Mouse (Mus musculus): ENCODE measurements around the gene Slc33a1. TPM values are rescaled to one million over a fixed set of nuclear protein-coding genes. Genes with fewer than 3 reads are reported as not detected.
A peak's percentile ranks its signal among the peaks of the same experiment; 100 is the strongest.

The Slc33a1 gene
- polyA plus RNA-seq, 1 experiment: 13.9 TPM

GRCm38 (mm10) chr3:63899309-63899695 lies 65.3 kb downstream of the Slc33a1 start, which contains the start of gene Plch1:
Gene Plch1 (minus strand): TSS chr3:63899472.
- Histone ChIP-seq H3K4me3 (replicated peaks) (peak within 1 kb of the TSS; percentile 92), H3K9me3 (peaks cover 6% of the 10 kb centered on the region), H3K36me3 (replicated peaks; ENCODE audit: low read length) (no peaks in the 10 kb centered on the region)

GRCm38 (mm10) chr3:63898581-63899308 lies 65.8 kb downstream of the Slc33a1 start:
- TF ChIP-seq GATA1 (IDR thresholded peaks at IDR 0.05; ENCODE audit: borderline replicate concordance, low read length): no peak
- no peak for TF ChIP-seq FLI1 (IDR thresholded peaks at IDR 0.05; ENCODE audit: low read length)
- peaks cover 24% of the 10 kb centered on the region for H3K27me3 ChIP-seq (replicated peaks)
- peak overlapping the region; percentile 92 for H3K4me3 ChIP-seq (replicated peaks)
- H3K36me3 ChIP-seq (replicated peaks; ENCODE audit: low read length): no peaks in the 10 kb centered on the region
- H3K4me1 ChIP-seq: peaks cover 23% of the 10 kb centered on the region
- H3K9me3 ChIP-seq: peaks cover 6% of the 10 kb centered on the region

More at GRCm38 (mm10) chr3:63899309-63899695, 65.3 kb downstream of the Slc33a1 start, which contains the start of gene Plch1:
- TF ChIP-seq FLI1 (IDR thresholded peaks at IDR 0.05; ENCODE audit: low read length) (no peak), GATA1 (IDR thresholded peaks at IDR 0.05; ENCODE audit: borderline replicate concordance, low read length) (no peak)
- H3K4me1 ChIP-seq: peaks cover 19% of the 10 kb centered on the region
- peaks cover 22% of the 10 kb centered on the region for H3K27me3 ChIP-seq (replicated peaks)

- Histone ChIP-seq H3K9me3 (no peaks in the 10 kb centered on the region), H3K27me3 (replicated peaks) (peaks cover 24% of the 10 kb centered on the region), H3K4me3 (replicated peaks) (no peak overlapping the region), H3K36me3 (replicated peaks; ENCODE audit: low read length) (no peaks in the 10 kb centered on the region), H3K4me1 (peaks cover 26% of the 10 kb centered on the region)
- TF ChIP-seq GATA1 (IDR thresholded peaks at IDR 0.05; ENCODE audit: borderline replicate concordance, low read length) (no peak), FLI1 (IDR thresholded peaks at IDR 0.05; ENCODE audit: low read length) (no peak)
Observed at GRCm38 (mm10) chr3:63897177-63897576, 67.4 kb downstream of the Slc33a1 start.

- no peak for TF ChIP-seq GATA1 (IDR thresholded peaks at IDR 0.05; ENCODE audit: borderline replicate concordance, low read length)
- TF ChIP-seq FLI1 (IDR thresholded peaks at IDR 0.05; ENCODE audit: low read length): no peak
- H3K9me3 ChIP-seq: no peaks in the 10 kb centered on the region
- no peaks in the 10 kb centered on the region for H3K36me3 ChIP-seq (replicated peaks; ENCODE audit: low read length)
- peaks cover 24% of the 10 kb centered on the region for H3K27me3 ChIP-seq (replicated peaks)
- no peak overlapping the region for H3K4me3 ChIP-seq (replicated peaks)
- H3K4me1 ChIP-seq: peaks cover 26% of the 10 kb centered on the region
Observed at GRCm38 (mm10) chr3:63896303-63896702, 68.3 kb downstream of the Slc33a1 start.

- TF ChIP-seq FLI1 (IDR thresholded peaks at IDR 0.05; ENCODE audit: low read length) (no peak), GATA1 (IDR thresholded peaks at IDR 0.05; ENCODE audit: borderline replicate concordance, low read length) (no peak)
- H3K4me1 ChIP-seq: peaks cover 26% of the 10 kb centered on the region
- H3K4me3 ChIP-seq (replicated peaks): no peak overlapping the region
- peaks cover 2% of the 10 kb centered on the region; the same call in 1 of the 2 replicates for H3K9me3 ChIP-seq
- H3K27me3 ChIP-seq (replicated peaks): peaks cover 24% of the 10 kb centered on the region
- no peaks in the 10 kb centered on the region for H3K36me3 ChIP-seq (replicated peaks; ENCODE audit: low read length)
Observed at GRCm38 (mm10) chr3:63895786-63896185, 68.8 kb downstream of the Slc33a1 start.

GRCm38 (mm10) chr3:63893677-63894076 lies 70.9 kb downstream of the Slc33a1 start:
- no peak for TF ChIP-seq FLI1 (IDR thresholded peaks at IDR 0.05; ENCODE audit: low read length)
- Histone ChIP-seq H3K27me3 (replicated peaks) (peaks cover 9% of the 10 kb centered on the region), H3K9me3 (peaks cover 7% of the 10 kb centered on the region; the same call in 1 of the 2 replicates), H3K4me1 (peaks cover 10% of the 10 kb centered on the region), H3K36me3 (replicated peaks; ENCODE audit: low read length) (no peaks in the 10 kb centered on the region), H3K4me3 (replicated peaks) (no peak overlapping the region)

GRCm38 (mm10) chr3:63892154-63892553 lies 72.4 kb downstream of the Slc33a1 start:
- Histone ChIP-seq H3K9me3 (peaks cover 7% of the 10 kb centered on the region; the same call in 1 of the 2 replicates), H3K4me3 (replicated peaks) (no peak overlapping the region), H3K36me3 (replicated peaks; ENCODE audit: low read length) (no peaks in the 10 kb centered on the region), H3K4me1 (peaks cover 7% of the 10 kb centered on the region; the same call in 1 of the 2 replicates), H3K27me3 (replicated peaks) (peaks cover 6% of the 10 kb centered on the region)
- TF ChIP-seq FLI1 (IDR thresholded peaks at IDR 0.05; ENCODE audit: low read length) (no peak), GATA1 (IDR thresholded peaks at IDR 0.05; ENCODE audit: borderline replicate concordance, low read length) (no peak)

Other genes starting within 250 kb of the Slc33a1 start
- gene Plch1, start 65.3 kb downstream of the Slc33a1 start, polyA plus RNA-seq (2012; ENCODE audit: insufficient read depth, low replicate concordance): not detected in 2 replicates
- gene E130311K13Rik, start 35.3 kb downstream of the Slc33a1 start, polyA plus RNA-seq (2012; ENCODE audit: insufficient read depth, low replicate concordance): 2.4 and 4.0 TPM in 2 replicates
- 0.66 and 1.7 TPM in 2 replicates for gene Gmps, start 11.3 kb upstream of the Slc33a1 start, polyA plus RNA-seq (2012; ENCODE audit: insufficient read depth, low replicate concordance)
- gene Vmn2r1, start 116.8 kb upstream of the Slc33a1 start, polyA plus RNA-seq (2012; ENCODE audit: insufficient read depth, low replicate concordance): not detected in 2 replicates
- not detected in 2 replicates for gene Vmn2r2, start 177.2 kb upstream of the Slc33a1 start, polyA plus RNA-seq (2012; ENCODE audit: insufficient read depth, low replicate concordance)

Data from megakaryocyte, embryonic 14.5 days (primary cell).